30 mouse cellular contexts compared by ENCODE assay signal in the genomic region with DNA sequence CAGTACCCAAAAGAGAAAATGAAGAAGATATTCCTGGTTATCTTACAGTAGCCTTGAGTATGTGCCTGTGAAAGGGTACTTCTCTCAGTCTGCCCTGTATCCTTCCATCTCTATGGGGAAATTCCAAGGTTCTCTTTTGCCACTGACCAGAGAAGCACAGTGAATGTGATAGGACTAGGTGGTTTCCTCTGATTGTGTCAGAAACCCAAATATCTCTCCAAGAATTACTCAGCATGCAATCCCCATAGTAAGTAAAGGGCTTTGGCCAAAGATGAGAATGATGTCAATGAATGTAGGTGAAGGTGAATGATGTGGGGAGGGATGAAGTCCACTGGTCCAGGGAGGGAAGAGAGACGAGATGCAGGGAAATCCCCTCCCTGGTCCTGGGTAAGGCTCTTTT.
"Had no signal": no experiment of that assay in that cellular context is flagged by ENCODE, and none has a peak within 500 bp of the region (broad histone marks: within the 10 kb centered on the region; RNA-seq: fewer than 3 reads in every experiment).

No protein-coding gene starts in this region.

- H3K4me3 ChIP-seq: limb, embryonic 10.5 days; limb, embryonic 12.5 days; limb, embryonic 13.5 days; limb, embryonic 15.5 days; liver, embryonic 12.5 days; liver, embryonic 13.5 days; liver, embryonic 15.5 days; lung, embryonic 15.5 days; megakaryocyte, embryonic 14.5 days; midbrain, embryonic 10.5 days; midbrain, embryonic 12.5 days; midbrain, embryonic 13.5 days; midbrain, embryonic 15.5 days; myocyte; neural tube, embryonic 12.5 days had no signal

- H3K4me1 ChIP-seq: limb, embryonic 10.5 days; limb, embryonic 12.5 days; limb, embryonic 13.5 days; limb, embryonic 15.5 days; liver, embryonic 12.5 days; liver, embryonic 13.5 days; liver, embryonic 15.5 days; lung, embryonic 15.5 days; megakaryocyte, embryonic 14.5 days; midbrain, embryonic 10.5 days; midbrain, embryonic 12.5 days; midbrain, embryonic 13.5 days; midbrain, embryonic 15.5 days; neural tube, embryonic 12.5 days had no signal

- H3K9ac ChIP-seq: limb, embryonic 12.5 days; limb, embryonic 13.5 days; limb, embryonic 15.5 days; liver, embryonic 12.5 days; liver, embryonic 13.5 days; liver, embryonic 14.5 days; liver, embryonic 15.5 days; liver, postnatal 0 days; lung, embryonic 14.5 days; lung, embryonic 15.5 days; midbrain, embryonic 12.5 days; midbrain, embryonic 13.5 days; midbrain, embryonic 15.5 days; neural tube, embryonic 12.5 days had no signal

- H3K27me3 ChIP-seq: limb, embryonic 12.5 days; limb, embryonic 13.5 days; limb, embryonic 15.5 days; liver, embryonic 12.5 days; liver, embryonic 13.5 days; liver, embryonic 15.5 days; lung, embryonic 15.5 days; megakaryocyte, embryonic 14.5 days; midbrain, embryonic 12.5 days; midbrain, embryonic 13.5 days; midbrain, embryonic 15.5 days; neural tube, embryonic 12.5 days had no signal

- H3K4me2 ChIP-seq: limb, embryonic 12.5 days; limb, embryonic 13.5 days; limb, embryonic 15.5 days; liver, embryonic 11.5 days; liver, embryonic 12.5 days; liver, embryonic 13.5 days; liver, embryonic 15.5 days; lung, embryonic 14.5 days; lung, embryonic 15.5 days; midbrain, embryonic 11.5 days; midbrain, embryonic 12.5 days; midbrain, embryonic 13.5 days; midbrain, embryonic 15.5 days; neural tube, embryonic 12.5 days had no signal

- H3K9me3 ChIP-seq: limb, embryonic 10.5 days; limb, embryonic 12.5 days; limb, embryonic 13.5 days; limb, embryonic 15.5 days; liver, embryonic 12.5 days; liver, embryonic 13.5 days; liver, embryonic 15.5 days; lung, embryonic 15.5 days; megakaryocyte, embryonic 14.5 days; midbrain, embryonic 10.5 days; midbrain, embryonic 12.5 days; midbrain, embryonic 13.5 days; midbrain, embryonic 15.5 days; neural tube, embryonic 12.5 days had no signal

- DNase-seq: left cerebral cortex, postnatal 4 days; liver; liver, embryonic 13.5 days; liver, postnatal 0 days; lung, adult 18-20 months; lung, adult 2 months; lung, embryonic 14.5 days; lung, postnatal 10 days; lung, postnatal 14 days; lung, postnatal 36 days; lung, postnatal 4 days; midbrain, embryonic 14.5 days had no signal

- H3K27ac ChIP-seq: limb, embryonic 10.5 days; limb, embryonic 12.5 days; limb, embryonic 13.5 days; limb, embryonic 15.5 days; liver, embryonic 12.5 days; liver, embryonic 13.5 days; liver, embryonic 14.5 days; liver, embryonic 15.5 days; lung, embryonic 15.5 days; macrophage; midbrain, embryonic 10.5 days; midbrain, embryonic 12.5 days; midbrain, embryonic 13.5 days; midbrain, embryonic 15.5 days; neural tube, embryonic 12.5 days had no signal

- H3K36me3 ChIP-seq: limb, embryonic 10.5 days; limb, embryonic 12.5 days; limb, embryonic 13.5 days; limb, embryonic 15.5 days; liver, embryonic 12.5 days; liver, embryonic 13.5 days; liver, embryonic 15.5 days; lung, embryonic 15.5 days; midbrain, embryonic 10.5 days; midbrain, embryonic 12.5 days; midbrain, embryonic 13.5 days; midbrain, embryonic 15.5 days; neural tube, embryonic 12.5 days had no signal
